Mouse (Mus musculus) lung, embryonic 14.5 days (tissue): Measurements from ENCODE around the gene Mief1. TPM values are rescaled to one million over a fixed set of nuclear protein-coding genes. Genes with fewer than 3 reads are reported as not detected.

ENCODE experiments used
- ATAC-seq: fragments of 200-750 bp; cut with Nextera tagmentation; 2 replicates; pipeline ENCODE4 v1.8.0; 2017; ENCODE audit warnings: mild to moderate bottlenecking, moderate TSS enrichment, moderate library complexity; ENCODE audit not compliant: insufficient read depth
- DNase-seq: peaks from one replicate; pipeline ENCODE4 v3.0.0-alpha.2; 2015
- H3K27ac ChIP-seq: fragments of 300-500 bp; sonication (generic); 2 replicates; pipeline ENCODE4 v1.5.1; 2014; ENCODE audit warnings: low read depth, mild to moderate bottlenecking, moderate library complexity
- H3K27me3 ChIP-seq: fragments of 300-500 bp; sonication (generic); 2 replicates; pipeline ENCODE4 v1.6.1; 2014; ENCODE audit warnings: low read length, control low read depth; ENCODE audit not compliant: insufficient read depth
- H3K36me3 ChIP-seq: fragments of 300-500 bp; sonication (generic); 2 replicates; pipeline ENCODE4 v1.6.1; 2014; ENCODE audit warnings: control low read depth; ENCODE audit not compliant: insufficient read depth
- H3K4me1 ChIP-seq: fragments of 300-500 bp; sonication (generic); 2 replicates; pipeline ENCODE4 v1.6.1; 2014; ENCODE audit warnings: antibody characterized with exemption, control low read depth; ENCODE audit not compliant: insufficient read depth
- H3K4me2 ChIP-seq: fragments of 300-500 bp; sonication (generic); 2 replicates; pipeline ENCODE4 v1.6.1; 2014; ENCODE audit warnings: mild to moderate bottlenecking
- H3K4me3 ChIP-seq: fragments of 300-500 bp; sonication (generic); 2 replicates; pipeline ENCODE4 v1.5.1; 2014; ENCODE audit warnings: low read depth, low read length
- H3K9ac ChIP-seq: fragments of 300-500 bp; sonication (generic); 2 replicates; pipeline ENCODE4 v1.6.1; 2014
- H3K9me3 ChIP-seq: fragments of 300-500 bp; sonication (generic); 2 replicates; pipeline ENCODE4 v1.6.1; 2016; ENCODE audit warnings: low read depth, low read length, control low read depth
- CTCF ChIP-seq: IDR thresholded peaks from 2 replicates; pipeline ENCODE4 v1.5.1; 2016; ENCODE audit warnings: antibody characterized with exemption, low read depth
- WGBS: fragments of 180-500 bp; shearing (Covaris S2); extraction: QIAGEN DNeasy Blood & Tissue Kit; methylation state at CpG from one replicate; pipeline ENCODE4 v1.1.7; 2014; 5-methylcytosine and 5-hydroxymethylcytosine counted together
- polyA plus RNA-seq: library from polyadenylated mRNA; unstranded; fragments of >200 nt; fragmentation: Nextera tagmentation; extraction: Ambion mirVana; gene quantifications from 2 replicates; pipeline ENCODE4 v1.2.1, GENCODE M21; 2014

Mief1 gene
- polyA plus RNA-seq, 1 experiment from 2014 or later: 31.7 TPM

DNA sequence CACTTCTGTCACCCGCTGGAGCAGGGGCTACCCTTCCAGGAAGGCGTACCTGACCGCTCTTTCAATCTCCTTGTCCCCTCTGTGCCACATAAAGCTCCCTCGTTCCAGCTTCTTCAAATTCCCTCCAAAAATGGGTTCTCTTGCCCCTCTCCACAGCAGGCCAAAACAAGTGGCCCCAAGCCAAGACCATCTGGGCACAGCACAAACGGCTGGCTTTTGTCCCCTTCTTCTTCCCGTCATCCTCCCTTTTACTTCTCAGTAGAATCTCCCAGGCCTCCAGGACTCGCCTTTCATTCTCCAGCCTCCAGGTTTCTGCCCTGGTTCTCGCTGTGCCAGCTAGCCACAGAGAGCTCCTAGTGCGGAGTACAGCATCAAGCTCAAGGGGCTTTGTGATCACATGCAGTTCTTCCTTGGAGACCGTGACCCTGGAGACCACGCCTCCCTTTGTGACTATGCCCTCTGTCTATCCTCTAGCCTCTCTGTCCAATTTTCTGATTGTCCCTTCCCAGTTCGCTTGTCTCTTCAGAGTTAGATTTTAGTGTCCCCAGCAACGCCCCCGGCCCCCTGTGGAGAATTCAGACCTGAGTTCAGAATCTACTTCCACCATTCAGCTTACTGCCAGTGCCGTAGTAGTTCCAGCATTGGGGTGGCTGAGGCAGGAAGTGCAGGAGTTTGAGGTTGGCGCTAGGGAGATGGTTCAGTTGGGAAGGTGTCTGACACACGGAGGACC is 5.6 kb upstream of the Mief1 start:
- Histone ChIP-seq H3K4me3 (no peak overlapping the region), H3K9ac (no peak overlapping the region), H3K4me1 (no peaks in the 10 kb centered on the region), H3K9me3 (no peaks in the 10 kb centered on the region), H3K4me2 (no peak overlapping the region), H3K27me3 (no peaks in the 10 kb centered on the region), H3K36me3 (no peaks in the 10 kb centered on the region), H3K27ac (no peak overlapping the region)
- WGBS: 76% methylated on average over 17 of the region's 17 CpGs
- ATAC-seq: no peak
- DNase-seq: no peak
- no peak for TF ChIP-seq CTCF

DNA sequence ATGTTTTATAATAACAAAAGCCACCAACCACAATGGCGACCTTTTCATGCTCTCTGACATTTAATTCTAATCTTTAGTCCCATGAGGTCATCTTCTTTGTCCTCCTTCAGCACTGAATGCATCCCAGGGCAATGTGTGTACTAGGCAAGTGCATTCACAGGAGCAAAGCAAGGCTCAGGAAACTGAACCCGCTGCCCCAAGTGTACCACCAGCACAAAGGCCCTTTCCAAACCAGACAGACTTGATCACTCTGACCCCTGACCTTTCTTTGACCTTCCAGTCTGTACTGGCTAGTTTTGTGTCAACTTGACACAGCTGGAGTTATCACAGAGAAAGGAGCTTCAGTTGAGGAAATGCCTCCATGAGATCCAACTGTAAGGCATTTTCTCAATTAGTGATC is 1.5 kb upstream of the Mief1 start:
- no peak for TF ChIP-seq CTCF
- Histone ChIP-seq H3K4me2 (no peak overlapping the region), H3K9ac (no peak overlapping the region), H3K4me1 (0 out of 2 replicates have a peak, but pooled peaks cover 3% of the 10 kb centered on the region), H3K27ac (no peak overlapping the region), H3K4me3 (no peak overlapping the region), H3K27me3 (no peaks in the 10 kb centered on the region), H3K9me3 (no peaks in the 10 kb centered on the region), H3K36me3 (peaks cover 17% of the 10 kb centered on the region)
- 71% methylated on average over 2 of the region's 2 CpGs for WGBS
- ATAC-seq (no peak), DNase-seq (no peak)

DNA sequence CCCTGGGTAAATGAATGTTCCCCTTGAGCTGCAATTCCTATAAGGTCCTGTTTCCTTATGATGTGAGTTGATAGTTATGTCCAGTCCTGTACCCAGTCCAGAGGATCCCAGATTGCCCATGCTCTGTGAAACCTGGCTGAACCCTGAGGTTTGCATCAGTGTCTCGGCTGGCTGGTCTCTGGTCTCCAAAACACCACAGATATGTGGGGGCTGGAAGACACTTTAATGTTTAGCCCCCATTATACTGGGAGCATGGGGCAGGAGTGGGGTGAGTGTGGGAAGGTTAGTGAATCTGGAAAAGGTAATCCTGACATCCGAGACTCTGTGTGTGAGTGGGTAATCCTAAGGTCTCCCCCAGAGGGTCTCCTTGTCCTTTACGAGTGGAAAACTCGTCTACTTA is 765 bp upstream of the Mief1 start:
- ATAC-seq (no peak), DNase-seq (no peak)
- 53% methylated on average over 4 of the region's 4 CpGs for WGBS
- Histone ChIP-seq H3K4me2 (no peak overlapping the region), H3K27ac (peak overlapping the region; percentile 36), H3K27me3 (no peaks in the 10 kb centered on the region), H3K36me3 (peaks cover 22% of the 10 kb centered on the region), H3K4me3 (peak overlapping the region; percentile 93; the same call in 1 of the 2 replicates), H3K9ac (no peak overlapping the region), H3K9me3 (no peaks in the 10 kb centered on the region), H3K4me1 (0 out of 2 replicates have a peak, but pooled peaks cover 3% of the 10 kb centered on the region)
- TF ChIP-seq CTCF: no peak

DNA sequence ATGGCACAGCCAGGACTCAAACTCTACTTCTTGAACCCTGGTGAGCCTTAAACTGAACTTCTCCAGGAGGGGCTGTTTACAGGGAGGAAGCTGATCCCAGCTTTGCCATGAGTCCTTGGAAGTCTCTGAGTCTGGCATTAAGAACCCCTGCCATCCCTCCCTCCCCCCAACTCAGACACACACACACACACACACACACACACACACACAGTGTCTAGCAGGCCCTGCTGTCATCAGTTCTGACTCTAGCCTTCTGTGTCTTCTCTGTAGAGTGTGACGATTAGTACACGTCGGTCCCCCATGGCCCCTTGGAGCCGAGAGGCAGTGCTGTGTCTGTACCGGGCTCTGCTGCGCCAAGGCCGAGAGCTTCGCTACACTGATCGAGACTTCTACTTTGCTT is 1.7 kb downstream of the Mief1 start, which contains the start of gene AC140267.1:
Gene AC140267.1, plus strand, starts transcription at position 301 of the 400 bp plus-strand sequence.
- no peaks in the 10 kb centered on the region for H3K27me3 ChIP-seq
- H3K9me3 ChIP-seq: no peaks in the 10 kb centered on the region
- TF ChIP-seq CTCF: no peak
- DNase-seq: no peak
- peak within 1 kb of the TSS; percentile 93 for H3K4me3 ChIP-seq
- 94% methylated on average over 9 of the region's 9 CpGs for WGBS
- H3K27ac ChIP-seq: no peak within 1 kb of the TSS
- peaks cover 38% of the 10 kb centered on the region for H3K36me3 ChIP-seq
- H3K4me2 ChIP-seq: peak within 1 kb of the TSS; percentile 86
- ATAC-seq: no peak
- peak within 1 kb of the TSS; percentile 87 for H3K9ac ChIP-seq
- H3K4me1 ChIP-seq: 0 out of 2 replicates have a peak, but pooled peaks cover 3% of the 10 kb centered on the region

DNA sequence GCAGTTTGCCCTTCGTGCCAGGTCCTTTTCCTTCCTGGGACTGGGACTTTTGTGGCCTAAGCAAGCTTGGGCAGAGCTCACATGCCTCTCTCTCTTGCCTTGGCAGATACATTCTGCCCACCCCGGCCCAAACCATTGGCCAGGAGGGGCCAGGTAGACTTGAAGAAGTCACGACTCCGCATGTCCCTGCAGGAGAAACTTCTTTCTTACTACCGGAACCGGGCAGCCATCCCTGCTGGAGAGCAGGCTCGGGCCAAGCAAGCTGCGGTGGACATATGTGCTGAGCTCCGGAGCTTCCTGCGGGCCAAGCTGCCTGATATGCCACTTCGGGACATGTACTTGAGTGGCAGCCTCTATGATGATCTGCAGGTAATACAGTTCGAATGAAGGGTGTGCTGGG is 14.3 kb downstream of the Mief1 start:
- DNase-seq (no peak), ATAC-seq (no peak)
- no peak for TF ChIP-seq CTCF
- H3K27me3 ChIP-seq: no peaks in the 10 kb centered on the region
- no peak overlapping the region for H3K4me3 ChIP-seq
- no peaks in the 10 kb centered on the region for H3K9me3 ChIP-seq
- peaks cover 89% of the 10 kb centered on the region for H3K36me3 ChIP-seq
- no peak overlapping the region for H3K4me2 ChIP-seq
- H3K4me1 ChIP-seq: no peaks in the 10 kb centered on the region
- H3K27ac ChIP-seq: no peak overlapping the region
- no peak overlapping the region for H3K9ac ChIP-seq
- WGBS: 93% methylated on average over 12 of the region's 12 CpGs

DNA sequence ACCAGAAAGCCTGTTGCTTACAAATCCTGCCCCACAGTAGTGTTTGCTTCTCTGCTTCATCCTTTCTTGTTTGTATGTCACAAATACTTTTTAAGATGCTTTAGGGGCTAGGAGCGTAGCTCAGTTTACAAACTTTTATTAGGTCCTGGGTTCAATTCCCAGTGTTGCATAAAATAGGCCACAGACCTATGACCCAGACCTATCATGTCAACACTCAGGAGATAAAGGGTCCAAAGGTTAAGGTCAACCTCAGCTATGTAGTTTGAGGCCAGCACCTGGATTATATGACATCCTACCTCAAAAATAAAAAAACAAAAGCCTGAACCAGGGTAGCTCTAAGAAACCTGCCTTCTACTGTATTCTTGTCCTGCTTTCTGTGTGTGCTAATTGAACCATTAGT is 14.8 kb downstream of the Mief1 start:
- 92% methylated on average over 1 of the region's 1 CpGs for WGBS
- no peak for TF ChIP-seq CTCF
- Histone ChIP-seq H3K27ac (no peak overlapping the region), H3K4me1 (no peaks in the 10 kb centered on the region), H3K4me2 (no peak overlapping the region), H3K9me3 (no peaks in the 10 kb centered on the region), H3K9ac (no peak overlapping the region), H3K36me3 (peaks cover 84% of the 10 kb centered on the region), H3K27me3 (no peaks in the 10 kb centered on the region), H3K4me3 (no peak overlapping the region)
- DNase-seq (no peak), ATAC-seq (no peak)

DNA sequence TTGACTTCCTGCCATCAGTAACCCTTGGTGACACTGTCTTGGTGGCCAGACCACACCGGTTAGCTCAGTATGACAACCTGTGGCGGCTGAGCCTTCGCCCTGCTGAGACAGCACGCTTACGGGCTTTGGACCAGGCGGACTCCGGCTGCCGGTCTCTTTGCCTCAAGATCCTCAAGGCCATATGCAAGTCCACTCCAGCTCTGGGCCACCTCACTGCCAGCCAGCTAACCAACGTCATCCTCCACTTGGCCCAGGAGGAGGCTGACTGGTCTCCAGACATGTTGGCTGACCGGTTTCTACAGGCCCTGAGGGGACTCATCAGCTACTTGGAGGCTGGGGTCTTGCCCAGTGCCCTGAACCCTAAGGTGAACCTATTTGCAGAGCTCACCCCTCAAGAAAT is 15.9 kb downstream of the Mief1 start:
- 88% methylated on average over 10 of the region's 10 CpGs for WGBS
- Histone ChIP-seq H3K4me2 (no peak overlapping the region), H3K36me3 (peaks cover 74% of the 10 kb centered on the region), H3K4me1 (no peaks in the 10 kb centered on the region), H3K4me3 (no peak overlapping the region), H3K9ac (no peak overlapping the region), H3K27ac (no peak overlapping the region), H3K9me3 (no peaks in the 10 kb centered on the region), H3K27me3 (no peaks in the 10 kb centered on the region)
- ATAC-seq: no peak
- no peak for DNase-seq
- TF ChIP-seq CTCF: no peak
